Mouse (Mus musculus) gastrocnemius, postnatal 4 days (tissue): ENCODE measurements around the gene U2af1. TPM values are rescaled to one million over a fixed set of nuclear protein-coding genes. Genes with fewer than 3 reads are reported as not detected.
A peak's percentile ranks its signal among the peaks of the same experiment; 100 is the strongest.

ENCODE experiments used
- DNase-seq, 2 experiments: peaks; one replicate each; pipeline ENCODE4 v3.0.0; 2021 to 2022; ENCODE audit warnings: low spot score in 2 of 2, mixed read lengths in 2 of 2
- total RNA-seq, 2 experiments: library from RNA; stranded (reverse); gene quantifications; 2 replicates each; pipeline ENCODE4 v1.2.3; 2021

U2af1 gene
- total RNA-seq, 2 experiments from 2014 or later, result 154 to 181 TPM

DNA sequence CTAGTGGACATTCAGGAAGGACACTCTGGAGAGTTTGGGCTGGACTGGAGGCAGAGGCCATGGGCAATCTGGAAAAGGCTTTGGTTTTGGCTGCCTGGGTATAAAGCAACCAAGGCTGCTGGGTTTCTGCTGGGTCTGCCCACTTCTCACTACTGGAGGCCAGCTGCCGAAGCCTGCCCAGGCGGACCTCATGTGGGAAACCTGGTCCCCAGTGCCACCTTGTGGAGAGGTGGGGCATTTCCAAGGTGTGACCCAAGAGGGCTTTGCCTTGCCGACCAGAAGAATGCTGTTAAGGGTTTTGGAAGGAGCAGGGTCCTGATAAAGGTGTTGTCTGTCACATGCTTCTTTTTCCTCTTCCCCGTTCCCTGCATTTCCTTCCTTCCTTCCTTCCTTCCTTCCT is 6.1 kb upstream of the U2af1 start:
- peak; percentile 48 to 72 for DNase-seq

GRCm38 (mm10) chr17:31662855-31663254 is 4.2 kb upstream of the U2af1 start:
- DNase-seq, result no peak

- DNase-seq, result no peak
Observed at GRCm38 (mm10) chr17:31660661-31661250, 2.1 kb upstream of the U2af1 start.

DNA sequence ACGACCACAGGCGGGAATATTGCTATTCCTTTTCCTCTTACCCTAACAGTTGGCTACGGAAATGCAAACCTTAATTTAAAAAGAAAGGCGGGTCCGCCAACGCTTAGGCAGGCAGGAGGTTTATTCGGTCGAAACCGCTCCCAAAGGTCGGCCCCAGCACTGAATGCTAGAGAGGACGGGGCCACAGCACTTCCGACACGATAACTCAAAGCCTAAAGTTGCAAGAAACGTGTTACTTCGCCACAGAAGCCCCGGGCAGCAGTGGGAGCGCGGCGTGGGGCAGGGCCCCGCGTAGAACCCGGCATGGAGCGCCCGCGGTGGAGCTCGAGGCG is 590 bp downstream of the U2af1 start:
- no peak for DNase-seq

DNA sequence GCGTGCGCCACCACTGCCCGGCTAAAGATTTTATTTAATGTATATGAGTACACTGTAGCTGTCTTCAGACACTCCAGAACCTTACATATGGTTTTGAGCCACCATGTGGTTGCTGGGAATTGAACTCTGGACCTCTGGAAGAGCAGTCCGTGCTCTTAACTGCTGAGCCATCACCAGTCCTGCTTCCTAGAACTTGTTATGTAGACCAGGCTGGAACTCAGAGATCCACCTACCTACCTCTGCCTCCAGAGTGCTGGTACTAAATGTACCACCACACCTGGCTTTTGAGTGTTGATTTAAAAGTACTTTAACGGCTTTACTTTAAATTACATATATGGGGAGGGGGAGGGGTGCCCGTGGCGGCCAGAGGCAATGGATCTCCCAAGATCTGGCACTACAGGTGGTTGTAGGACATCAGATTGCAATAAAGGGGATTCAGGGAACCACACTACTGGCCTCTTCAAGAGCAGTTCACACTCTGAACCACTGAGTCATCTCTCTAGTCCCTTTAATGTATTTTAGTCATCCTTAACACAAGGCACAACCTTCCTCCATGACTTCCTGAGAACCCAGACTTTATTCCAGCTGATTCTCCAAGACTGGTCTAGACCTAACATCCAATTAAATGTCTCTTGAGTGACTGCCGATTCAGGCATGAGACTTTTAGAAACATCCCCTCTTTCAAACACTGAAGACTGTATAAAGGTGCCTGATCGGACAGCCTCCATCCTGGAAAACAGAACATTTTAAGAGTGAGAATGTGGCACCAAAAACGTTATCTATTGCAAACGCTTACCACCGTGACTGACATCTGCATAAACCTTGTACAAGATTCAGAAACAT is 1.3 kb downstream of the U2af1 start:
- DNase-seq, result no peak

- DNase-seq, result no peak
Observed at GRCm38 (mm10) chr17:31656682-31657081, 2.0 kb downstream of the U2af1 start.

GRCm38 (mm10) chr17:31655366-31655765 is 3.3 kb downstream of the U2af1 start:
- no peak for DNase-seq

GRCm38 (mm10) chr17:31653277-31653676 is 5.4 kb downstream of the U2af1 start:
- no peak for DNase-seq

DNA sequence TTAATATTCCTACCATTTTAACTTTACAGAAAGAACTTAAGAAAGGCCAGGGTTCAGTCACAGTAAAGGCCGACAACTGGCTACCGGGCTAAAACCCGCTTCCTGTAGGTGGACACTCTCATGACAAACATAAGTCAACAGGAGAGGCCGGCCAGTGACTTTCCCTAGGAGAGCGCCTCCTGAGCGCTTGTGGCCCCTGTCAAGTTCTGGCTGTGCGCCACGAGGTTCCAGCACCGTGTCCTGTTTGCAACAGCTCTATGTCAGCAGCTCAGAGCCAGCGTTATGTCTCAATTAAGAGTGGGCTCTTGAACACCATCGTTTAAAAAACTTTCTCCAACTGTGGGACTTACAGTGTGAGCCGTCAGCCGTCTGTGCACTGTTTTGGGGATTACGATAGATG is 6.5 kb downstream of the U2af1 start:
- no peak for DNase-seq

DNA sequence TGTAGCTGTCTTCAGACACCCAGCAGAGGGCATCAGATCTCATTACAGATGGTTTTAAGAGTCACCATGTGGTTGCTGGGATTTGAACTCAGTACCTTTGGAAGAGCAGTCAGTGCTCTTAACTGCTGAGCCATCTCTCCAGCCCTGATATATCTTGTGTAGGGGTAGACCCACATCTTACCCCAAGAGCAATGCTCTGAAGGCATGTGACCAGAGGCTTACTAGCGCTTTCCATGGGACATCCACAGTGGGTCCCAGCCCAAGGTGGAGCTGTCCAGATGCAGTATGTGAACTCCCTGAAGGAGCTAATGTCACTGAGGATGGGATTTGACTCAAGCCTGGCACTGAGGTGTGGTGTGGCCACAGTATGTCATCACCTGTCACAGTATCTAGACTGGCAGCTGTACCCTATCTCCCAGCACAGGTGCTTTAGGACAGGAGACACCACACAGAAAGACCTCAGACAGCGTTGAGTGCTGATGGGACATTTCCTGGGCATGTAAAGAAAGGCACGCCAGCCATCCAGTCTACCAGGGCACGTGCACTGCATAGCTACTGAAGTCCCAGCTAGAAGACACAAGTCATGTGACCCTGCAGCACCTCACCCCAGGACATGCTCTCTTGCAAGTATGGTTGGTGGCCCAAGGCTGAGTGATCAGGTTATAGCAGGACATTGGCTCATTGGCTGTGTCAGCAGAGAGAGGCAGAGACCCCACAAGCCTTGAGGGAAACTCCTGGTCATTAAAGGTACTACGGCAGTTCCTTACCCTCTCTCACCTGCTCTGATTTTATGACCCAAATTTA is 12.3 kb downstream of the U2af1 start:
- no peak for DNase-seq

- DNase-seq, result no peak
Observed at GRCm38 (mm10) chr17:31642913-31643312, 15.8 kb downstream of the U2af1 start.

DNA sequence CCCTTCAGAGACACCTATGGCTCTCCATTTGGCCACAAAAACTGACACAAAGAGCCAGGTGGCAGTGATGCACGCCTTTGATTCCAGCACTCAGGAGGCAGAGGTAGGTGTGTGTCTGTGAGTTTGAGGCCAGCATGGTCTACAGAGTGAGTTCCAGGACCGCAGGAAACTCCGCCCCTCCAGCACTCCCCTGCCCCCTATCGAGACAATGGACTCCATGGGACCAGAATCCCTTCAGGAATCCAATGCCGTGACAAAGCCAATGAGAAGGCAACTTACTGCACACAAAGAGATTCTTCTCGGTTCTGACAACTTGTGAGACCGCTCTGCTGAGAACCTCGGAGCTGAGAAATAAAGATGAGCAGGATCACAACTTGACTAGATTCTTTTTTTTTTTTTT is 16.4 kb downstream of the U2af1 start:
- no peak for DNase-seq

GRCm38 (mm10) chr17:31639651-31640050 is 19.0 kb downstream of the U2af1 start:
- DNase-seq, result no peak

DNA sequence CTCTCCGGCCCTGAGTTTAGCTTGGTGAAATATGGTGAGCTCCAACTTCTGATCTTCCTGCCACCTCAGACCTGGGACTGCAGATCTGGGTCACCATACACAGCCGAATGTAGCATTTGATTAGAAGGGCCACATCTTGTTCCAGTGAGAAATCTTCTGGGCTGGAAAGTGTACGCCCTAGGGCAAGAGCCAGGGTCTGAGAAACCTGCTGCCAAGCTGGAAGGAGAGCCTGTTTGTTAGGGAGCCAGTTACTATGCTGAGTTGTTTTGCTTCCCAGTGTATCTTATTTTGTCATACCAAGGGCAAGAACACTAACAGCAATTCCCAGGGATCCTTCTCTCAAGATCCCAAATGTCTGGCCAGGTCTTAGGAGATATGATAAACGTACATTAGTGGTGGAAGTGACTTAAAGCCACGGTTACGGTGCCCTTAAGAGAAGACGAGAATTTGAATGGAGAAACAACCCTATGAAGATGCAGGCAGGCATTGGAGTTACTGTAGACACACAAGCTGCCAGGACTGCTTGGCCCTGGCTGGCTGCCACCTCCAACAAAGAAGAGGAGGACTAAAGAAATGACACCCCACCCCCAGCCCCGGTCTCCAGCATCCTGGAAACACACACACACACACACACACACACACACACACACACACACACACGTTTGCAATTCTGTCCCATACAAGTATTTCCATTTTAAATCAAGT is 20.7 kb downstream of the U2af1 start:
- DNase-seq, result no peak

GRCm38 (mm10) chr17:31636942-31637811 is 21.5 kb downstream of the U2af1 start, which contains the start of gene Cbs:
Cbs (minus strand) TSS chr17:31637238.
- peak; percentile 73 to 79 for DNase-seq

DNA sequence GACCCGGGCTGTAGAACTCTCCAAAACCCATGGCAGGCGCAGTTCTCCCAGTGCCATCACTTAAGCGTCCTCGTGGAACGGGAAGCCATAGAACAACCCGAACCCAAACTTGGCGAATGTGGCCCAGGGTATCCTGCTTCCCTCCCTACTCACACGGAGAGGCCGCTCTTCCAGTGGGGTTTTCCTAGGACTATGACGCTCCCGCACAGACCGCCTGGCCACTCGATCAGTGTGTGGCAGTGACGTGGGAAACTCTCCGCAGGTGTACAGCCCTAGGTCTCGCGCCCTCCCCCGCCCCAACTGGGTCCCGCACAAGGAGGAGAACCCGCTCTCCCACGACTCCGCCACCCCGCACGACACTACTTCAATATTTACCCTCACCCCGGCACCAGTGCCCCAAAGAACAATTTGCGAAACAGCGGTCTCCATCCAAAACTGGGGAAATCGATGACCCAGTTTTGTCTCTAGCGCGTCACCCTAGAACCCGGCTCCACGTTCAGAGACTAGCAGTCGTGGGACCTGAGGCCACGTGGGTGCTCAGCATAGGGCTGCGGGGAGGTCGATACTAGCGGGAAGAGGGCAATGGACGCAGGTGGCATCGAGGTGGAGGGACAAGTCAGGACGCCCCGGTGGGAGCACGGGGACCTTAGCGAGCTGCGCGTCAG is 22.3 kb downstream of the U2af1 start:
- DNase-seq, result no peak

DNA sequence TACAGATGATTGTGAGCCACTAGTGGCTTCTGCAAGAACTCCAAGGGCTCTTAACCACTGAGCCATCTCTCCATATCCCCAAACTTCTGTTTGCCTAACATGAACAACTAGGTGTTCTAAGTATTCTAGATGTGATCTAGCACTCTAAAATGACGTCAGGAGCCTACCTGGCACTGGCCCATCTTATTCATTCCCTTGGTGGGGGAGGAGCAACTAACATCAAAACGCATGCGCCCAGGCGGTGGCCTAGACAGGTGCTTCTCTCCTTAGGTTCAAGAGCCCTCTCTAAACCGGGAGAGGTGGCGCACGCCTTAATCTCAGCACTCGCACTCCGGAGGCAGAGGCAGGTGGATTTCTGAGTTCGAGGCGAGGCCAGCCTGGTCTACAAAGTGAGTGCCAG is 22.9 kb downstream of the U2af1 start:
- no peak for DNase-seq

DNA sequence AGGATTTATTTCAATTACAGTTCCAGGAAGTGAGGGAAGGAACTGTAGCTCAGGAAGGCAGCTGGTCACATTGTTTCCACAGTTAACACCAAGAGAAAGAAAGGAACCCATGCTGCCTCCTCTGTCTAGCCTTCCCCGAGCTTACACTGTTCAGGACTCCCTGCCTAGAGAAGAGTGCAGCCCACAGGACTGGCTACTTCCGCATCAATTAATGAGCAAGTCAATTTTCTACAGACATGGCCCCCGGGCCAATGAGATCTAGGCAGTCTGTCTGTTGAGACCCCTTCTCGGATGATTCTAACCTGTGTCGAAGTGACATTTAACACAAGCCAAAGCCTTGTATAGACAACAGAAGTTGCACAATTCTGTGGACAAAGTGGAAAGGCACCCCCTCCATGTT is 23.8 kb downstream of the U2af1 start:
- no peak for DNase-seq

- no peak for DNase-seq
Observed at GRCm38 (mm10) chr17:31633007-31633406, 25.7 kb downstream of the U2af1 start.
